Mouse (Mus musculus): ENCODE measurements around the gene Slc25a23. TPM values are rescaled to one million over a fixed set of nuclear protein-coding genes. Genes with fewer than 3 reads are reported as not detected.

Slc25a23 gene
- polyA plus RNA-seq, 1 experiment from 2014 or later: 10.4 TPM

DNA sequence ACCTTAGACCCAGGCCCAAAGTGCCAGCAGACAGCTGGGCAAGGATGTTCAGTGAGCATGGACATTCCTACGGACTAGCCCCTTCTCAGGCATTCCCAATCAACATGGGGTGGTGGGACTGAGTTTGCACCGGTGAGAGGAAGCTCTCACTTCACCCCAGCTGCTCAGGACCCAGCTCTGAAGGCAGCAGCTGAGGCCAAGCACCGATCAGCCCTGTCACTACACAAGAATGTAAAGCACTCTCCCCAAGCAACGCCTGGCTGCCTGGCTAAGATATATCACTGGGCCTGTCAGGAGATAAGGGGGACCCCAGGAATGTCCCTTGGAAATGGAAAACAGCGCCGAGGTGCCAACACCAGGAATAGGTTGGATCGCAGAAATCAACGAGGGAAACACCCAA lies 58.4 kb downstream of the Slc25a23 start:
- Histone ChIP-seq H3K9me3 (replicated peaks) (no peaks in the 10 kb centered on the region), H3K27ac (replicated peaks) (no peak overlapping the region), H3K27me3 (ENCODE audit: low read depth, poor library complexity, severe bottlenecking) (no peaks in the 10 kb centered on the region), H3K36me3 (peaks cover 72% of the 10 kb centered on the region), H3K4me3 (no peak overlapping the region), H3K4me1 (peaks cover 20% of the 10 kb centered on the region)
- 76% methylated on average over 8 of the region's 8 CpGs for WGBS
- DNase-seq (ENCODE audit: low spot score): no peak

DNA sequence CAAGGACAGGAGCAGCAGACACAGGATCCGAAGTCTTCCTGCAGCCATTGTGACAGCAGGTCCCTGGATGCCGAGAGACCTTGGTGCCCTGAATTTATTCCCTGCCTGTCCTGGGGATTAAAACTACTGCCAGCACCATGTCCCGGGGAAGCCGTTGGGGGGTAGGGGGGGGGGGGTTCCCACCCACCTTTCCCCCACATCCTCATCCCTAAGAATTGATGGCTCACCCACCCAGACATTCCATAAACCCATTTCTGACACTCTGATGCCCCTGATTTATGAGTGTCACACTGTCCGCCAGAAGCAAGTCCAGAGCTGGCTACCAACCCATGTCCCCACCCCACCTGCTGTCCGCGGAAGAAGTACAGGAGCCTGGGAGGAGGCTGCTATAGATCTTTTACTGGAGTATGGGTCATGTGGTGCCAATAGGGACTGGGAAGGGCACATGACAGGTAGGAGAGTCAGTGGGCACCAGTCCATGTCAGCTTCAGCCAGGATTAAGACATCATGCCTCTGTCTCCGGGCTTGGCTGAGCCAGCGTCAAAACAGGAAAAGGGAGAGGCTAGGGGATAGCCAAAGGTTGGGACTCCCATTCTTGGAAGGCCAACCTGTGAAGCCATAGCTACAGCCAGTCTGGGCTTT lies 59.6 kb downstream of the Slc25a23 start, which contains the start of gene Pspn:
TSS of gene Pspn (minus strand) at position 51 of the 642 bp plus-strand sequence.
- 86% methylated on average over 9 of the region's 9 CpGs for WGBS
- peaks cover 20% of the 10 kb centered on the region for H3K4me1 ChIP-seq
- no peaks in the 10 kb centered on the region for H3K9me3 ChIP-seq (replicated peaks)
- H3K4me3 ChIP-seq: no peak within 1 kb of the TSS
- no peak within 1 kb of the TSS for H3K27ac ChIP-seq (replicated peaks)
- DNase-seq (ENCODE audit: low spot score): no peak
- no peaks in the 10 kb centered on the region for H3K27me3 ChIP-seq (ENCODE audit: low read depth, poor library complexity, severe bottlenecking)
- peaks cover 72% of the 10 kb centered on the region for H3K36me3 ChIP-seq

DNA sequence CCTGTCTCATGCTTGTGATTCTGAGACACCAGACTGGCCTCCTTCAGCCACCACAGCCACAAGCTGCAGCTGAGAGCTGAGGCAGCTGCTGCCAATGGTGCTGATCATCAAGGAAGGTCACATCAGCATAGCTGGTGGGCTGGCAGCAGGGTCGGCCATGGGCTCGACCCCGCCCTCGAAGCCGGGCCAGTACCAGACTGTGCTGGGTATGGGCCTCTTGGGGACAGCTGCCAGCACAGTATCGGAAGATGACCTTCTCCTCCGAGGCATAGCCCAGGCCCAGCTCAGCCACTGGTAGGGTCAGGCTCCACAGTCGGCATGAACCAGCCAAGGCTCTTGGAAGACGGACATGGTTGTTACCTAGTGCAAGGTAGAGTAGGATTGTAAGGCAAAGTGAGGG lies 60.2 kb downstream of the Slc25a23 start:
- DNase-seq (ENCODE audit: low spot score): no peak

DNA sequence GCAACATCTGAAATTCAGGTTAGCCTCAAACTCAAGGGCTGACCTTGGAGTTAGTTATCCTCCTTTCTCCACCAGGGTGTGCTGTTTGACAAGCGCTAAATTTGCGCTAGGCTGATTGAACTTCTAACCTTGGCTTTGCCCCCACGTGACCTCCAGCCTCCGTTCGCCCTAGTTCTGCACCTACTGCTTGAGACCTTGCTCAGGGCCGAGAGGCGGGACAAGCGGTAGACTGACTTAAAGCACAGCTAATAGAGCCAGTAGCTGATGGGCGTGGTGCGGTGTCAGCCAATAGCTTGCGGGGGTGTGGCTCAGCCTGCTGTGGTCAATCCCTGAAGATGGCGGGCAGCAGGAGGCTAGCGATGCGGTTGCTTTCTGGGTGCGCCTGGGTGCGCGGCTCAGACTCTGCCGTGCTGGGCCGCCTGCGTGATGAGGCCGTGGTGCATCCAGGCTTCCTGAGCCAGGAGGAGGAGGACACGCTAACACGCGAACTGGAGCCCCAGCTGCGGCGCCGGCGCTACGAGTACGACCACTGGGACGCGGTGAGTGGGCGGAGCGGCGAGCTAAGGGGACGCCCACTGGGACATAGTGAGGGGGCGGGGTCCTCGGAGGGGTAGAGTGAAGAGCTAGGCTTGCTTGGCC lies 62.5 kb downstream of the Slc25a23 start, which contains the start of gene Alkbh7:
TSS of gene Alkbh7 (plus strand) at position 311 of the 639 bp plus-strand sequence.
- Histone ChIP-seq H3K27ac (replicated peaks) (peak within 1 kb of the TSS; percentile 85), H3K4me3 (peak within 1 kb of the TSS; percentile 89), H3K9me3 (replicated peaks) (no peaks in the 10 kb centered on the region), H3K36me3 (peaks cover 72% of the 10 kb centered on the region), H3K27me3 (ENCODE audit: low read depth, poor library complexity, severe bottlenecking) (no peaks in the 10 kb centered on the region), H3K4me1 (peaks cover 20% of the 10 kb centered on the region)
- peak; percentile 96 for DNase-seq (ENCODE audit: low spot score)
- WGBS: under 1% methylated on average over 38 of the region's 38 CpGs

More for the DNA sequence above, 60.2 kb downstream of the Slc25a23 start:
- Histone ChIP-seq H3K4me3 (no peak overlapping the region), H3K36me3 (peaks cover 72% of the 10 kb centered on the region), H3K9me3 (replicated peaks) (no peaks in the 10 kb centered on the region), H3K4me1 (peaks cover 20% of the 10 kb centered on the region), H3K27ac (replicated peaks) (no peak overlapping the region), H3K27me3 (ENCODE audit: low read depth, poor library complexity, severe bottlenecking) (no peaks in the 10 kb centered on the region)
- WGBS: 93% methylated on average over 9 of the region's 9 CpGs

DNA sequence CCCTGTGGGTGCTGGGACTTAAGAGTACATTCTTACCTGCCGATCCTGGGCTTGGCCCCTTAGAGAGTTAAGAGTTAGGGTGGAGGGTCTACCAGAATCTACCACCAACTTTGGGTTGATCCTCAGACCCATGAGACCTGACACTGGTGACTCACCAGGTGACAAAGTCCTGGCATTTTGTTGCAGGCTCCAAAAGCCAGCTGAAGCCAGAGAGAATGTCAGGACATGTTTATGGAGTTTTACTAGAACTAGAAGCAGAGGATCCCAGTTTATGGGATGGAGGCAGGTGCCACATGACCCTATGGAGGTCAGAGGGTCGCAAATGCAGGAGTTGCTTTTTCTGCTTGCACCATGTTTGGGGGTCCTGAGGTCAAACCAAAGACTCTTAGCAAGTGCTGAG lies 63.2 kb downstream of the Slc25a23 start:
- Histone ChIP-seq H3K27me3 (ENCODE audit: low read depth, poor library complexity, severe bottlenecking) (no peaks in the 10 kb centered on the region), H3K9me3 (replicated peaks) (no peaks in the 10 kb centered on the region), H3K4me1 (peaks cover 20% of the 10 kb centered on the region), H3K36me3 (peaks cover 74% of the 10 kb centered on the region), H3K27ac (replicated peaks) (no peak overlapping the region), H3K4me3 (peak overlapping the region; percentile 89)
- 74% methylated on average over 2 of the region's 2 CpGs for WGBS
- no peak for DNase-seq (ENCODE audit: low spot score)

DNA sequence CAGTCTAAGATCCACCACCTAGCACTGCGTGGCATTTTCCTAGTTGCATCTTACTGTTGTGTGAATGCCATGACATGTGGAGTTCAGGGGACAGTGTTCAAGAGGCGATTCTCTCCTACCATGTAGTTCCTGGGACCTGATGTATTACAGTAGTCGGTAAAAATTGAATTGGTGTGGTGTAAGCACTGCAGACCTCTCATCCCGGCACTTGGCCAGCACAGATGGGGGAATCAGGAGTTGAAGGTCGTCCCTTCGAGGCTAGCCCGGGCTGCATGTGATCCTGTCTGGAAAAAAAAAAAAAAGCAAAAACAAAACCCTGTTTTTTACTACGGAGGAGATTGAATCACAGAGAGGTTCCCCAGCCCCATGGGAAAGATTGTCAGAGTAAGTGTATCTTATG lies 64.6 kb downstream of the Slc25a23 start:
- peaks cover 71% of the 10 kb centered on the region for H3K36me3 ChIP-seq
- H3K27ac ChIP-seq (replicated peaks): no peak overlapping the region
- 94% methylated on average over 8 of the region's 8 CpGs for WGBS
- DNase-seq (ENCODE audit: low spot score): no peak
- no peaks in the 10 kb centered on the region for H3K27me3 ChIP-seq (ENCODE audit: low read depth, poor library complexity, severe bottlenecking)
- H3K4me3 ChIP-seq: no peak overlapping the region
- peaks cover 27% of the 10 kb centered on the region for H3K4me1 ChIP-seq
- H3K9me3 ChIP-seq (replicated peaks): no peaks in the 10 kb centered on the region

Other genes starting within 250 kb of the Slc25a23 start
- 9.8 TPM in 2 replicates for gene Rfx2, start 228.8 kb downstream of the Slc25a23 start, polyA plus RNA-seq (2016; fragmentation: Nextera tagmentation; extraction: Ambion mirVana)
- not detected in 2 replicates for gene Acsbg2, start 185.4 kb downstream of the Slc25a23 start, polyA plus RNA-seq (2016; fragmentation: Nextera tagmentation; extraction: Ambion mirVana)
- 0.48 and 0.66 TPM in 2 replicates for gene 1700061G19Rik, start 184.4 kb downstream of the Slc25a23 start, polyA plus RNA-seq (2016; fragmentation: Nextera tagmentation; extraction: Ambion mirVana)
- gene Mllt1, start 124.4 kb downstream of the Slc25a23 start, polyA plus RNA-seq (2016; fragmentation: Nextera tagmentation; extraction: Ambion mirVana): 67.7 and 77.8 TPM in 2 replicates
- gene Acer1, start 77.7 kb downstream of the Slc25a23 start, polyA plus RNA-seq (2016; fragmentation: Nextera tagmentation; extraction: Ambion mirVana): not detected in 2 replicates
- 173 and 174 TPM in 2 replicates for gene Clpp, start 69.6 kb downstream of the Slc25a23 start, polyA plus RNA-seq (2016; fragmentation: Nextera tagmentation; extraction: Ambion mirVana)
- gene Alkbh7, start 62.5 kb downstream of the Slc25a23 start, polyA plus RNA-seq (2016; fragmentation: Nextera tagmentation; extraction: Ambion mirVana): 40.2 and 41.3 TPM in 2 replicates
- 0.76 and 0.94 TPM in 2 replicates for gene Pspn, start 59.8 kb downstream of the Slc25a23 start, polyA plus RNA-seq (2016; fragmentation: Nextera tagmentation; extraction: Ambion mirVana)
- 81.2 and 83.3 TPM in 2 replicates for gene Gtf2f1, start 48.6 kb downstream of the Slc25a23 start, polyA plus RNA-seq (2016; fragmentation: Nextera tagmentation; extraction: Ambion mirVana)
- 0.39 and 0.52 TPM in 2 replicates for gene Gm17949, start 48.4 kb downstream of the Slc25a23 start, polyA plus RNA-seq (2016; fragmentation: Nextera tagmentation; extraction: Ambion mirVana)
- gene Khsrp, start 28.3 kb downstream of the Slc25a23 start, polyA plus RNA-seq (2016; fragmentation: Nextera tagmentation; extraction: Ambion mirVana): 45.4 and 53.7 TPM in 2 replicates
- gene Slc25a41, start 18.2 kb downstream of the Slc25a23 start, polyA plus RNA-seq (2016; fragmentation: Nextera tagmentation; extraction: Ambion mirVana): 0.10 TPM in 1 of 2 replicates, not detected in the other
- 1.2 and 1.5 TPM in 2 replicates for gene Crb3, start 758 bp downstream of the Slc25a23 start, polyA plus RNA-seq (2016; fragmentation: Nextera tagmentation; extraction: Ambion mirVana)
- gene Dennd1c, start 18.7 kb upstream of the Slc25a23 start, polyA plus RNA-seq (2016; fragmentation: Nextera tagmentation; extraction: Ambion mirVana): 1.5 and 2.3 TPM in 2 replicates
- 68.7 and 128 TPM in 2 replicates for gene Tubb4a, start 27.9 kb upstream of the Slc25a23 start, polyA plus RNA-seq (2016; fragmentation: Nextera tagmentation; extraction: Ambion mirVana)
- gene Tnfsf9, start 45.5 kb upstream of the Slc25a23 start, polyA plus RNA-seq (2016; fragmentation: Nextera tagmentation; extraction: Ambion mirVana): 11.7 and 12.3 TPM in 2 replicates
- gene Cd70, start 89.9 kb upstream of the Slc25a23 start, polyA plus RNA-seq (2016; fragmentation: Nextera tagmentation; extraction: Ambion mirVana): 0.27 TPM in 1 of 2 replicates, not detected in the other
- 0.06 and 0.21 TPM in 2 replicates for gene Tnfsf14, start 134.3 kb upstream of the Slc25a23 start, polyA plus RNA-seq (2016; fragmentation: Nextera tagmentation; extraction: Ambion mirVana)
- 0.07 TPM in 1 of 2 replicates, not detected in the other for gene C3, start 168.3 kb upstream of the Slc25a23 start, polyA plus RNA-seq (2016; fragmentation: Nextera tagmentation; extraction: Ambion mirVana)
- 23.9 and 26.0 TPM in 2 replicates for gene Gpr108, start 188.6 kb upstream of the Slc25a23 start, polyA plus RNA-seq (2016; fragmentation: Nextera tagmentation; extraction: Ambion mirVana)
- gene Trip10, start 189.6 kb upstream of the Slc25a23 start, polyA plus RNA-seq (2016; fragmentation: Nextera tagmentation; extraction: Ambion mirVana): 34.0 and 42.1 TPM in 2 replicates
- gene Vav1, start 219.2 kb upstream of the Slc25a23 start, polyA plus RNA-seq (2016; fragmentation: Nextera tagmentation; extraction: Ambion mirVana): 1.9 and 2.0 TPM in 2 replicates

Data from midbrain, embryonic 10.5 days (tissue).